Mouse (Mus musculus) ovary, adult 18-20 months (tissue): ENCODE measurements around the gene Ctse.

Experiments used
- DNase-seq: peaks from one replicate; pipeline ENCODE4 v3.0.0; 2022; ENCODE audit warnings: low spot score, mixed read lengths

Ctse gene

GRCm38 (mm10) chr1:131700447-131700846 lies 62.3 kb downstream of the Ctse start:
- DNase-seq: no peak

- no peak for DNase-seq
These were observed 63.3 kb downstream of the Ctse start for GRCm38 (mm10) chr1:131701391-131701790.

GRCm38 (mm10) chr1:131702094-131702766 lies 64.1 kb downstream of the Ctse start:
- DNase-seq: no peak

GRCm38 (mm10) chr1:131703482-131703881 lies 65.4 kb downstream of the Ctse start:
- no peak for DNase-seq

- no peak for DNase-seq
These were observed 70.2 kb downstream of the Ctse start for GRCm38 (mm10) chr1:131708338-131708737.

GRCm38 (mm10) chr1:131711518-131711917 lies 73.4 kb downstream of the Ctse start:
- DNase-seq: no peak

- DNase-seq: peak; percentile 71
These were observed 74.3 kb downstream of the Ctse start for GRCm38 (mm10) chr1:131712386-131712785.

GRCm38 (mm10) chr1:131714388-131715337 lies 76.6 kb downstream of the Ctse start:
- peak; percentile 78 for DNase-seq

GRCm38 (mm10) chr1:131718952-131719694 lies 81.0 kb downstream of the Ctse start:
- DNase-seq: no peak

- no peak for DNase-seq
These were observed 83.9 kb downstream of the Ctse start for GRCm38 (mm10) chr1:131721989-131722388.

GRCm38 (mm10) chr1:131723549-131723948 lies 85.4 kb downstream of the Ctse start:
- DNase-seq: no peak
